Mouse (Mus musculus): ENCODE measurements around the gene Prdm11. TPM values are rescaled to one million over a fixed set of nuclear protein-coding genes. Genes with fewer than 3 reads are reported as not detected.

Gene Prdm11
- polyA plus RNA-seq, 1 experiment: 6.3 TPM

DNA sequence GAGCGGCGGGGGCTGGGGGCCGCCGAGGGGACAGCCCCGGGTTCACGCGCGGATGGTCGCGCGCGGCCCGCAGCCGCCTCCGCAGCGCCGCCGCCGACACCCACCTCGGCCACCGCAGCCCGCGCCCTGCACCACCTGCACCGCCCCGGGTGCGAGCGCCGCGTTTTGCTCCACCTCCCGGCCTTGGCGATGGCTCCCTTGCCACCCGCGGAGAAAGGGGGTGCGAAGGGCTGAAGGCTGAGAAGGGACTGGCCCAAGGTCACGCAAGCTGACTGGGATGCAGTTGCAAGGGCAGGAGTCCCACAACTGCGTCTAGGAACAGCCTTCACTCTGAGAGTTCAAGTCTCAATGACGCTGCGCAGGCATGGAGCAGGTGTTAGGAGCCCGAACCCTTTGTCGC lies 30.9 kb downstream of the Prdm11 start:
- H3K4me1 ChIP-seq (ENCODE audit: control insufficient read depth, insufficient read depth, low read length): no peaks in the 10 kb centered on the region

DNA sequence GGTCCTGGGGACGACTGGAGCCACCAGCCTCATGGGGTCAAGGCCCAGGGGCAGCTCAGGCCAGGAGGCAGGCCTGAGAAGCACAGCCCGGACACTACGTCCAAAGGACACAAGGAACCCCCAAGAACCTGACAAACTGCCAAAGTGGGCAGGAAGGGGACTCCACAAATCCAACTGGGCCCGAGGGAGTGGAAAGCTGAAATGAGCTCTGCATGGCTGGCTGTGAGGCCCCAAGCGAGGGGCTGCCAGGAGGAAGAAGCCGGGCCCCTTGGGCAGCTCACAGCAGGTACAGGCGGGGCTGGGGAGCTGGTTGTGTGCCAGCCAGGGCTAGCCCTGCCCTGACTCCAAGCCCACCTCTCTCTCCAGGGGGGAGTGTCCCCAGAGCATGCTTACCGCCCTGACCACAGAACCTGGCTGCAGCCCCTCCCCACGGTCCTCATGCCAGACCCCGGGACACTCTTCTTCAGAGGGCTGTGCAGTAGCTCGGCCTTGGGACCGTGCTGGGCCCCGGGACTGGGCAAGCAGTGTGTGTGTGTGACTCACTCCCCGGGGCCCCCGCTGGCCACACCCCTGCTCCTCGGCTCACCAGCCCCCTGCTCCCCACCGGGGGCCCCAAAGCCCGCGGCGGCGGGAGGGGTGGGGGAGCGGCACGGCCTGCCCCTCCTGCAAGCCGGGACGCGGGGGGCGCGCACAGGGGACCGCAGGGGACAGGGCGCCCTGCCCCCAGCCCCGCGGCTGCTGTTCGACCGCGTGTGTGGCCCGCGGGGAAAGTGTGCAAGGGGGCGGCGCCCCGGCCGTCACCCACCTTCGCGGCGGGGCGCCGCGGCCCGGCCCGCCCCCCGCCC lies 31.7 kb downstream of the Prdm11 start:
- Histone ChIP-seq H3K4me1 (ENCODE audit: control insufficient read depth, insufficient read depth, low read length) (no peaks in the 10 kb centered on the region), H3K4me3 (ENCODE audit: insufficient read depth, low read length) (no peak overlapping the region; the same call in 1 of the 2 replicates), H3K27ac (ENCODE audit: insufficient read depth, low read length) (0 out of 2 replicates have a peak overlapping the region, but pooled peaks have one; percentile 8)
- TF ChIP-seq CTCF (IDR thresholded peaks at IDR 0.05; ENCODE audit: borderline replicate concordance, insufficient read depth, low read length): no peak
- peak; percentile 33; the same call in 1 of the 2 replicates for TF ChIP-seq POLR2A (IDR thresholded peaks at IDR 0.05; ENCODE audit: low read depth, low read length)

More for the DNA sequence above, 30.9 kb downstream of the Prdm11 start:
- H3K4me3 ChIP-seq (ENCODE audit: insufficient read depth, low read length): peak overlapping the region; percentile 34
- no peak overlapping the region for H3K27ac ChIP-seq (ENCODE audit: insufficient read depth, low read length)
- no peak for TF ChIP-seq CTCF (IDR thresholded peaks at IDR 0.05; ENCODE audit: borderline replicate concordance, insufficient read depth, low read length)
- TF ChIP-seq POLR2A (IDR thresholded peaks at IDR 0.05; ENCODE audit: low read depth, low read length): no peak

DNA sequence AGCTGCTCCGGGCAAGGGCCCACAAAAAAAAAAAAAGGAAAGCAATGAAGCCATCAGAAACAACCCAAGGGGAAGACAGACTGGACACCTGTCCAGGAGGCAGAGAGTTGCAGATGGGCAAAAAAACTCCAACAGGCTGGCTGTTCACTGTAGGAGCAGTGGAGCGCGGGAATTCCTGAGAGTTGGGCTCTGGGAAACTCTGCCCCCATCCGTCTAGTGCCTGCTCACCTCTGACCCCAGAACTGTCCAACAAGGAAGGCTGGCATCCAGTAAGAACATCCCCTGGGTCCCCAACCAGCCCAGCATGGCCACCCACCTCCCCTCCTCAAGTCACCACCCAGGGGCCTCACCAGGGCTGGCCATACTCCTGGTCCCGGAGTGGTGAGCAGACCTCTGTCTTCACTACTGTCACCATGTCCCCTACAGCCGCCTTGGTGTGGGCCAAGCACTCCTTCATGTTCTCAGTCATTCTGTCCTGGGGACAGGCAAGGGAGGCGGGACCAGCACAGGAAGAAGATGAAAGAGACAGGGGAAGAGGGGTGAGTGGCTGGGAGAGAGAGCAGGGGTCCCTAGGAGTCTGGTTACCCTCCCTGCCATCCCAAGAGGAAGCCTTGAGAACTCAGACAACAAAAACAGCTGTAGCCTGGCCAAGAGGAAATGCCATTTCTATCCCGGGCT lies 32.4 kb downstream of the Prdm11 start:
- Histone ChIP-seq H3K4me1 (ENCODE audit: control insufficient read depth, insufficient read depth, low read length) (no peaks in the 10 kb centered on the region), H3K27ac (ENCODE audit: insufficient read depth, low read length) (no peak overlapping the region), H3K4me3 (ENCODE audit: insufficient read depth, low read length) (no peak overlapping the region)
- TF ChIP-seq CTCF (IDR thresholded peaks at IDR 0.05; ENCODE audit: borderline replicate concordance, insufficient read depth, low read length) (no peak), POLR2A (IDR thresholded peaks at IDR 0.05; ENCODE audit: low read depth, low read length) (no peak)

DNA sequence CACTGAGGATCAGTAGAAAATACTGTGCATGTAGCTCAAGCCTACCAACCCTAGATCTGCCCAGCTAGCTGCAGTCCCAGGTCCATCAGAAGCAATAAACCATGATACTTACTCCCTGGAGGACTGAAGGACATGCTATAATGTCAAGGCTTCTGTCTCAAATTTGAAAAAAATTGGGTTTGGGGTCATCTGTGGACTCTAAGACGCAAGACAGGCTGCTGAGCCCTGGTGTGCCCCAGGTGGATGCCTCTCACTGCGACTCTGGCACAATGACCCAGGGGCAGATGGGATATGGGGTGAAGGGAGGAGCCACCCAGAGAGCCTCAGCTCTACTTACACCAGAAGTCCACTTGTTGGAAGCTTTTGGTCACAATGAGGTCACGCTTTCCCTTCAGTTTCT lies 33.0 kb downstream of the Prdm11 start:
- TF ChIP-seq CTCF (IDR thresholded peaks at IDR 0.05; ENCODE audit: borderline replicate concordance, insufficient read depth, low read length) (no peak), POLR2A (IDR thresholded peaks at IDR 0.05; ENCODE audit: low read depth, low read length) (no peak)
- H3K4me1 ChIP-seq (ENCODE audit: control insufficient read depth, insufficient read depth, low read length): no peaks in the 10 kb centered on the region
- no peak overlapping the region for H3K4me3 ChIP-seq (ENCODE audit: insufficient read depth, low read length)
- no peak overlapping the region for H3K27ac ChIP-seq (ENCODE audit: insufficient read depth, low read length)

DNA sequence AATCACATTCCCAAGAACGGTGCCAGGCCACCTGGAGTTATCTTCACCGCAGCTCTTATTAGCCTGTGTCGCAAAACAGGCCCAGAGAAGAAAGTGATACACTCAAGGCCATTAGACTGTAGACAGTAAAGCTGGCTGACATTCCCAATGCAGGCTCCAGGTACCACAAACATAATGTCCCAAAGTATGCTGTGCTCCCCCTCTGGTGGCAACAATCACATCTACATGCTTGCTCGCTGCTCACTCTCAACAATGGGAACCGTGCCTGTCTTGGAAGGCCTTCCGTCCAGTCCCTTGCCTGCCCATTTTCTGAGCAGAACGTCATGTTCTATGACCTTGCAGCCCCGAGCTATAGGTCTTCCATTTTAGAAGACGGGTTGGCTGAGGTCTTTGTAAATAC lies 34.0 kb downstream of the Prdm11 start:
- Histone ChIP-seq H3K4me3 (ENCODE audit: insufficient read depth, low read length) (no peak overlapping the region), H3K4me1 (ENCODE audit: control insufficient read depth, insufficient read depth, low read length) (no peaks in the 10 kb centered on the region), H3K27ac (ENCODE audit: insufficient read depth, low read length) (no peak overlapping the region)
- no peak for TF ChIP-seq POLR2A (IDR thresholded peaks at IDR 0.05; ENCODE audit: low read depth, low read length)
- no peak; the same call in 1 of the 2 replicates for TF ChIP-seq CTCF (IDR thresholded peaks at IDR 0.05; ENCODE audit: borderline replicate concordance, insufficient read depth, low read length)

DNA sequence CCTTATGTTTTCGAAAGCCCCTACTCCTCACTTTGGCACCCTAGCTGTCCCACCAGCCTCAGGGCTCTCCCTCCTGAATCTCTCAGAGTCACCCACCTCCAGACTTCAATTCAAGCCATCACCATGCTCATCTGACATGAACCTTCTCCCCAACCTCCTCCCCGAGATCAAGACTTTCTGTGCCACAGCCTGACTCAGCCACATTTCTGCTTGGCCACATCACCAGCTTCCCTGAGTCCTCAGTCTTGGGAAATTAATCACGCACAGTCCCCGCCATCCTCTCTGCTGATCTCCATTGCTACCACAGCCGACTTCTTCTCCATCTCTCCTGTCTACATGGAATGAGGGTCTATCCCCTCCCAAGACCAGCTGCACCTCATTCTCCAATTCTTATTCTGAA lies 34.5 kb downstream of the Prdm11 start:
- Histone ChIP-seq H3K4me1 (ENCODE audit: control insufficient read depth, insufficient read depth, low read length) (no peaks in the 10 kb centered on the region), H3K27ac (ENCODE audit: insufficient read depth, low read length) (no peak overlapping the region), H3K4me3 (ENCODE audit: insufficient read depth, low read length) (no peak overlapping the region)
- TF ChIP-seq POLR2A (IDR thresholded peaks at IDR 0.05; ENCODE audit: low read depth, low read length) (no peak), CTCF (IDR thresholded peaks at IDR 0.05; ENCODE audit: borderline replicate concordance, insufficient read depth, low read length) (no peak)

DNA sequence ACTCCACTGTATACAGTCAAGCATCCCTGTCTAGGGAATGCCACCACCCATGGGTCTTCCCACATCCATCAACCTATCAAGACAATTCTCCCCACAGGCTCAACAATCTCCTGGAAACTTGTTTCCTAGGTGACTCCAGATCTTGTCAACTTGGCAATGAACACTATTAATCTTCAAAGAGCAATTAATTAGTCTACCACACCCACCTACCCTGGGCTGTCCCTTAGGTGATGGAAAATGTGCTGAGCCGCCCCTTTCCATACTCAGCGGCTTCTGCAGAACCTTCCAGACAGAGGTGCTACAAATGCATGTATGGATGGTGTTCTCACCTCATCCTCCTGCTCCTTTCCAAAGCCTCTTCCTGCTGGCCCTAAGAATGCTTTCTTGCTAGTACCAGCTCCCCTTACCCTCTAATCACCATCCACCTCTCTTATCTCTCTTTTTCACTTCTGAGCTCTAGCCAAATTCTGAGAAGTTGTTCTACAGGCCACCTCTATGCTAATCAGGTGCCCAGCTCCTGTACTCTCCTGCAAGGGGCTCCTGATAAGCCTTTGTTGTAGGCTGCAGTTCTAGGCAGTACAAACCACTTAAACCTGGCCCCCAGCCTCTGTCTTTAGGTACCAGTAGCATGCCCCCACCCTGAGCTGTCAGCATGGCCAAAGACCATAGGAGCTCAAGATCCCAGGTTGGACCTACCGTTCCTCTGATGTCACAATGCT lies 37.8 kb downstream of the Prdm11 start:
- TF ChIP-seq POLR2A (IDR thresholded peaks at IDR 0.05; ENCODE audit: low read depth, low read length): no peak
- TF ChIP-seq CTCF (IDR thresholded peaks at IDR 0.05; ENCODE audit: borderline replicate concordance, insufficient read depth, low read length): no peak
- Histone ChIP-seq H3K27ac (ENCODE audit: insufficient read depth, low read length) (no peak overlapping the region), H3K4me3 (ENCODE audit: insufficient read depth, low read length) (no peak overlapping the region), H3K4me1 (ENCODE audit: control insufficient read depth, insufficient read depth, low read length) (no peaks in the 10 kb centered on the region)

DNA sequence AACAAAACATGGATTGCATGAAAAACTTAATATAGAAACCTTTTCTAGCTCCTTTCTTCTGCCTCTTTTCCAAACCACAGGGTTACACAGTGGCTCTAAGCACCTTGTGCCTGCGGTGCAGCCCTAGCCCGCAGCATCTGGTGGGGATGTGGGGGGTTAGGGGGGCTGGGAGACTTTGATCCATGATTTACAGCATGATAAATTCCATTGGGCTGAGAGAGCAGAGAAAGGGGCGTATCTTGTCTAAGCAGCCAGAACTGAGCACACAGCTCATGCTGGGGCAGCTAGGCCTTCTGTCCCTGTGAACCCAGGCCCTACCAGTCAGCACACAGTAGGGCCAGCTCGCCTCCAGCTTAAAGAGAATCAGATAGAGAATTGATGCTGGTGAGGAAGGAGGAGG lies 40.9 kb downstream of the Prdm11 start:
- no peak for TF ChIP-seq CTCF (IDR thresholded peaks at IDR 0.05; ENCODE audit: borderline replicate concordance, insufficient read depth, low read length)
- TF ChIP-seq POLR2A (IDR thresholded peaks at IDR 0.05; ENCODE audit: low read depth, low read length): no peak
- no peak overlapping the region for H3K27ac ChIP-seq (ENCODE audit: insufficient read depth, low read length)
- H3K4me1 ChIP-seq (ENCODE audit: control insufficient read depth, insufficient read depth, low read length): no peaks in the 10 kb centered on the region
- H3K4me3 ChIP-seq (ENCODE audit: insufficient read depth, low read length): no peak overlapping the region

DNA sequence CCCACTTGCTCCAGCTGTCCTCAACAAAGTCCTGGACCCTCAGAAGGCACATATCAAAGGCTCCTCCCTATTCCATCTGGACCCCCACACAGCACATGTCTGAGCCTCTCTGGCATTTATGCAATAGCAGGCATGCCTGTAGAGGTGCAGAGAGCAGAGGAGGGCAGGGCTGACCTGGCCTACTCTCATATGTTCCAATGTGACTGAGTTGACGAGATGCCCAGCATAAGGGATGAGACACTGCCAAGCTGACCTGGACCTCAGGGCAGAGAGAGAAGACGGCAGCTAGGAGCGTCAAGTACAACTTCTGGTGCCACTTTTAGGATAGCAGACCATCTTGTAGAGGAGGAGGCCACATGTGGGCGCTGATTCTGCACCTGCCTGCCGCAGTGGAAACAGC lies 54.0 kb downstream of the Prdm11 start:
- Histone ChIP-seq H3K27ac (ENCODE audit: insufficient read depth, low read length) (no peak overlapping the region), H3K4me3 (ENCODE audit: insufficient read depth, low read length) (no peak overlapping the region), H3K4me1 (ENCODE audit: control insufficient read depth, insufficient read depth, low read length) (no peaks in the 10 kb centered on the region)
- TF ChIP-seq POLR2A (IDR thresholded peaks at IDR 0.05; ENCODE audit: low read depth, low read length): no peak
- no peak for TF ChIP-seq CTCF (IDR thresholded peaks at IDR 0.05; ENCODE audit: borderline replicate concordance, insufficient read depth, low read length)
